Mouse (Mus musculus): ENCODE measurements around the gene Cntd1. TPM values are rescaled to one million over a fixed set of nuclear protein-coding genes. Genes with fewer than 3 reads are reported as not detected.
A peak's percentile ranks its signal among the peaks of the same experiment; 100 is the strongest.

Gene Cntd1
- 0.42 and 0.91 TPM in 2 replicates for polyA plus RNA-seq (2014; fragmentation: Nextera tagmentation; extraction: Ambion mirVana)

GRCm38 (mm10) chr11:101278223-101279192, at the start of gene Cntd1, which contains the start of gene Coa3:
Gene Cntd1, plus strand, starts transcription at chr11:101279012.
Gene Coa3, minus strand, starts transcription at chr11:101279114.
- Histone ChIP-seq H3K27me3 (ENCODE audit: control insufficient read depth, insufficient read depth, low read length) (no peaks in the 10 kb centered on the region), H3K27ac (peak within 1 kb of the TSS; percentile 69), H3K36me3 (replicated peaks; ENCODE audit: control insufficient read depth, insufficient read depth) (no peaks in the 10 kb centered on the region), H3K4me3 (replicated peaks; ENCODE audit: low read length) (peak within 1 kb of the TSS; percentile 59), H3K4me2 (replicated peaks) (peak within 1 kb of the TSS; percentile 88), H3K9me3 (ENCODE audit: control insufficient read depth, low read length) (no peaks in the 10 kb centered on the region), H3K4me1 (replicated peaks; ENCODE audit: control insufficient read depth, insufficient read depth, low read length) (peaks cover 13% of the 10 kb centered on the region), H3K9ac (peak within 1 kb of the TSS; percentile 75)
- ATAC-seq (ENCODE audit: low FRiP score) (peak; percentile 95), DNase-seq (ENCODE audit: low spot score) (peak; percentile 90)
- WGBS = 12% methylated on average over 45 of the region's 45 CpGs

- H3K27me3 ChIP-seq (ENCODE audit: control insufficient read depth, insufficient read depth, low read length) = no peaks in the 10 kb centered on the region
- H3K9me3 ChIP-seq (ENCODE audit: control insufficient read depth, low read length) = no peaks in the 10 kb centered on the region
- H3K4me2 ChIP-seq (replicated peaks) = no peak overlapping the region
- 0 out of 2 replicates have a peak overlapping the region, but pooled peaks have one; percentile 72 for H3K27ac ChIP-seq
- no peak for ATAC-seq (ENCODE audit: low FRiP score)
- H3K4me1 ChIP-seq (replicated peaks; ENCODE audit: control insufficient read depth, insufficient read depth, low read length) = 0 out of 2 replicates have a peak, but pooled peaks cover 8% of the 10 kb centered on the region
- no peak overlapping the region for H3K9ac ChIP-seq
- no peak for DNase-seq (ENCODE audit: low spot score)
- no peaks in the 10 kb centered on the region for H3K36me3 ChIP-seq (replicated peaks; ENCODE audit: control insufficient read depth, insufficient read depth)
- WGBS = 18% methylated on average over 8 of the region's 8 CpGs
- H3K4me3 ChIP-seq (replicated peaks; ENCODE audit: low read length) = no peak overlapping the region
Measured at GRCm38 (mm10) chr11:101229361-101229900, 49.4 kb upstream of the Cntd1 start.

- Histone ChIP-seq H3K27ac (peak overlapping the region; percentile 72), H3K27me3 (ENCODE audit: control insufficient read depth, insufficient read depth, low read length) (no peaks in the 10 kb centered on the region), H3K4me1 (replicated peaks; ENCODE audit: control insufficient read depth, insufficient read depth, low read length) (0 out of 2 replicates have a peak, but pooled peaks cover 8% of the 10 kb centered on the region), H3K9me3 (ENCODE audit: control insufficient read depth, low read length) (no peaks in the 10 kb centered on the region), H3K9ac (no peak overlapping the region), H3K36me3 (replicated peaks; ENCODE audit: control insufficient read depth, insufficient read depth) (no peaks in the 10 kb centered on the region), H3K4me2 (replicated peaks) (no peak overlapping the region), H3K4me3 (replicated peaks; ENCODE audit: low read length) (no peak overlapping the region)
- WGBS = 23% methylated on average over 2 of the region's 2 CpGs
- ATAC-seq (ENCODE audit: low FRiP score) (no peak), DNase-seq (ENCODE audit: low spot score) (no peak)
Measured at GRCm38 (mm10) chr11:101230061-101230511, 48.7 kb upstream of the Cntd1 start.

- 0 out of 2 replicates have a peak, but pooled peaks cover 3% of the 10 kb centered on the region for H3K4me1 ChIP-seq (replicated peaks; ENCODE audit: control insufficient read depth, insufficient read depth, low read length)
- H3K36me3 ChIP-seq (replicated peaks; ENCODE audit: control insufficient read depth, insufficient read depth) = no peaks in the 10 kb centered on the region
- DNase-seq (ENCODE audit: low spot score) (no peak), ATAC-seq (ENCODE audit: low FRiP score) (no peak)
- no peaks in the 10 kb centered on the region for H3K27me3 ChIP-seq (ENCODE audit: control insufficient read depth, insufficient read depth, low read length)
- 13% methylated on average over 5 of the region's 5 CpGs for whole genome bisulfite sequencing
- 0 out of 2 replicates have a peak overlapping the region, but pooled peaks have one; percentile 10 for H3K4me2 ChIP-seq (replicated peaks)
- H3K9ac ChIP-seq = no peak overlapping the region
- H3K9me3 ChIP-seq (ENCODE audit: control insufficient read depth, low read length) = no peaks in the 10 kb centered on the region
- H3K4me3 ChIP-seq (replicated peaks; ENCODE audit: low read length) = no peak overlapping the region
- H3K27ac ChIP-seq = peak overlapping the region; percentile 72
Measured at GRCm38 (mm10) chr11:101230526-101230925, 48.3 kb upstream of the Cntd1 start.

- 0 out of 2 replicates have a peak overlapping the region, but pooled peaks have one; percentile 1 for H3K4me3 ChIP-seq (replicated peaks; ENCODE audit: low read length)
- no peak overlapping the region for H3K9ac ChIP-seq
- ATAC-seq (ENCODE audit: low FRiP score) (no peak; the same call in 1 of the 2 replicates), DNase-seq (ENCODE audit: low spot score) (no peak)
- no peaks in the 10 kb centered on the region for H3K36me3 ChIP-seq (replicated peaks; ENCODE audit: control insufficient read depth, insufficient read depth)
- H3K27me3 ChIP-seq (ENCODE audit: control insufficient read depth, insufficient read depth, low read length) = no peaks in the 10 kb centered on the region
- H3K27ac ChIP-seq = peak overlapping the region; percentile 72
- H3K9me3 ChIP-seq (ENCODE audit: control insufficient read depth, low read length) = no peaks in the 10 kb centered on the region
- H3K4me2 ChIP-seq (replicated peaks) = peak overlapping the region; percentile 23
- 17% methylated on average over 18 of the region's 18 CpGs for WGBS
- no peaks in the 10 kb centered on the region for H3K4me1 ChIP-seq (replicated peaks; ENCODE audit: control insufficient read depth, insufficient read depth, low read length)
Measured at GRCm38 (mm10) chr11:101230991-101231871, 47.6 kb upstream of the Cntd1 start.

GRCm38 (mm10) chr11:101232010-101232839, 46.6 kb upstream of the Cntd1 start:
- Histone ChIP-seq H3K9ac (no peak overlapping the region), H3K27me3 (ENCODE audit: control insufficient read depth, insufficient read depth, low read length) (no peaks in the 10 kb centered on the region), H3K36me3 (replicated peaks; ENCODE audit: control insufficient read depth, insufficient read depth) (no peaks in the 10 kb centered on the region), H3K4me3 (replicated peaks; ENCODE audit: low read length) (no peak overlapping the region), H3K27ac (peak overlapping the region; percentile 72), H3K4me2 (replicated peaks) (peak overlapping the region; percentile 23; the same call in 1 of the 2 replicates), H3K4me1 (replicated peaks; ENCODE audit: control insufficient read depth, insufficient read depth, low read length) (no peaks in the 10 kb centered on the region), H3K9me3 (ENCODE audit: control insufficient read depth, low read length) (no peaks in the 10 kb centered on the region)
- DNase-seq (ENCODE audit: low spot score) (no peak), ATAC-seq (ENCODE audit: low FRiP score) (no peak)
- 58% methylated on average over 6 of the region's 6 CpGs for WGBS

- DNase-seq (ENCODE audit: low spot score) = no peak
- no peaks in the 10 kb centered on the region for H3K9me3 ChIP-seq (ENCODE audit: control insufficient read depth, low read length)
- no peak overlapping the region for H3K9ac ChIP-seq
- ATAC-seq (ENCODE audit: low FRiP score) = no peak
- no peak overlapping the region for H3K27ac ChIP-seq
- H3K4me2 ChIP-seq (replicated peaks) = no peak overlapping the region
- H3K4me3 ChIP-seq (replicated peaks; ENCODE audit: low read length) = no peak overlapping the region
- H3K27me3 ChIP-seq (ENCODE audit: control insufficient read depth, insufficient read depth, low read length) = no peaks in the 10 kb centered on the region
- no peaks in the 10 kb centered on the region for H3K4me1 ChIP-seq (replicated peaks; ENCODE audit: control insufficient read depth, insufficient read depth, low read length)
- 78% methylated on average over 1 of the region's 1 CpGs for WGBS
- no peaks in the 10 kb centered on the region for H3K36me3 ChIP-seq (replicated peaks; ENCODE audit: control insufficient read depth, insufficient read depth)
Measured at GRCm38 (mm10) chr11:101233240-101233639, 45.6 kb upstream of the Cntd1 start.

- Histone ChIP-seq H3K27ac (no peak overlapping the region), H3K4me1 (replicated peaks; ENCODE audit: control insufficient read depth, insufficient read depth, low read length) (no peaks in the 10 kb centered on the region), H3K27me3 (ENCODE audit: control insufficient read depth, insufficient read depth, low read length) (no peaks in the 10 kb centered on the region), H3K4me2 (replicated peaks) (no peak overlapping the region), H3K4me3 (replicated peaks; ENCODE audit: low read length) (no peak overlapping the region), H3K9ac (no peak overlapping the region), H3K9me3 (ENCODE audit: control insufficient read depth, low read length) (no peaks in the 10 kb centered on the region), H3K36me3 (replicated peaks; ENCODE audit: control insufficient read depth, insufficient read depth) (no peaks in the 10 kb centered on the region)
- no peak for DNase-seq (ENCODE audit: low spot score)
- no peak for ATAC-seq (ENCODE audit: low FRiP score)
Measured at GRCm38 (mm10) chr11:101234124-101234523, 44.7 kb upstream of the Cntd1 start.
